Mouse (Mus musculus) midbrain, embryonic 11.5 days (tissue): ENCODE results near the gene Sh2d3c. TPM values are rescaled to one million over a fixed set of nuclear protein-coding genes. Genes with fewer than 3 reads are reported as not detected.

Experiments
- ATAC-seq: fragments of 200-750 bp; cut with Nextera tagmentation; 2 replicates; pipeline ENCODE4 v1.8.0; 2017; ENCODE audit warnings: moderate TSS enrichment, moderate library complexity; ENCODE audit not compliant: low FRiP score
- DNase-seq: peaks from one replicate; pipeline ENCODE4 v3.0.0; 2015; ENCODE audit warnings: low spot score; ENCODE audit errors: missing footprints
- H3K27ac ChIP-seq: fragments of 300-500 bp; sonication (generic); 2 replicates; pipeline ENCODE4 v1.5.1; 2014; ENCODE audit warnings: low read depth, low read length
- H3K27me3 ChIP-seq: fragments of 300-500 bp; sonication (generic); 2 replicates; pipeline ENCODE4 v1.6.1; 2014; ENCODE audit warnings: mild to moderate bottlenecking, low read length, moderate library complexity, mixed read lengths; ENCODE audit not compliant: control insufficient read depth, insufficient read depth
- H3K36me3 ChIP-seq: fragments of 300-500 bp; sonication (generic); 2 replicates; pipeline ENCODE4 v1.6.1; 2014; ENCODE audit warnings: mild to moderate bottlenecking, low read length, moderate library complexity, mixed read lengths; ENCODE audit not compliant: control insufficient read depth, insufficient read depth
- H3K4me1 ChIP-seq: fragments of 300-500 bp; sonication (generic); 2 replicates; pipeline ENCODE4 v1.6.1; 2014; ENCODE audit warnings: low read length; ENCODE audit not compliant: control insufficient read depth, insufficient read depth
- H3K4me2 ChIP-seq: fragments of 300-500 bp; sonication (generic); 2 replicates; pipeline ENCODE4 v1.6.1; 2014; ENCODE audit warnings: mild to moderate bottlenecking, moderate library complexity
- H3K4me3 ChIP-seq: fragments of 300-500 bp; sonication (generic); 2 replicates; pipeline ENCODE4 v1.5.1; 2014; ENCODE audit warnings: low read depth, low read length
- H3K9ac ChIP-seq: fragments of 300-500 bp; sonication (generic); 2 replicates; pipeline ENCODE4 v1.6.1; 2014; ENCODE audit warnings: low read length
- H3K9me3 ChIP-seq: fragments of 300-500 bp; sonication (generic); 2 replicates; pipeline ENCODE4 v1.6.1; 2016; ENCODE audit warnings: low read length; ENCODE audit not compliant: control insufficient read depth
- WGBS: fragments of 180-500 bp; shearing (Covaris S2); extraction: QIAGEN DNeasy Blood & Tissue Kit; methylation state at CpG from one replicate; pipeline ENCODE4 v1.1.7; 2014; 5-methylcytosine and 5-hydroxymethylcytosine counted together
- polyA plus RNA-seq: library from polyadenylated mRNA; unstranded; fragments of >200 nt; fragmentation: Nextera tagmentation; extraction: Ambion mirVana; gene quantifications from 2 replicates; pipeline ENCODE4 v1.2.1, GENCODE M21; 2014

The Sh2d3c gene
- polyA plus RNA-seq, 1 experiment from 2014 or later = 25.5 TPM

DNA sequence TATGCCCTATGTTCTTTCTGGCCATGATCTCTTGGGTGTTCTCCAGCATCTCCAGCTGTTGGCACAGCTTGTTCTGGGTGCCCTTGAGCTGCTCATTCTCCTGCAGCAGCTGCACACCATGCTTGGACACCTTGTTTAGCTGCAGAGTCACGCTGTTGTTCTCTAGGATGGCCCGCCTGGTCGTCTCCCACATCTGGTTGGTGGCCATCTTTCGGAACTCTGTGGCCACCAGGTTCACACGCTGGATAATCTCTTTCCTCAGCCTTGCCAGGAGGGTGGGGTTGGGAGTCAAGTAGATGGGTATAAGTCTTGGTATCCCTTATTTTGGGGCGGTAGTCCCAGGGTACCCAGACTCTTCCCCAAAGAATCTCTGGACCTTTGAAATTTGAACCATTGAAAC is 58.9 kb downstream of the Sh2d3c start:
- DNase-seq = peak; percentile 56
- H3K4me3 ChIP-seq = no peak overlapping the region
- ATAC-seq = no peak
- WGBS = 90% methylated on average over 6 of the region's 6 CpGs
- H3K9ac ChIP-seq = no peak overlapping the region
- no peak overlapping the region for H3K27ac ChIP-seq
- H3K9me3 ChIP-seq = no peaks in the 10 kb centered on the region
- H3K27me3 ChIP-seq = no peaks in the 10 kb centered on the region
- H3K36me3 ChIP-seq = no peaks in the 10 kb centered on the region
- peaks cover 12% of the 10 kb centered on the region; the same call in 1 of the 2 replicates for H3K4me1 ChIP-seq
- no peak overlapping the region for H3K4me2 ChIP-seq

DNA sequence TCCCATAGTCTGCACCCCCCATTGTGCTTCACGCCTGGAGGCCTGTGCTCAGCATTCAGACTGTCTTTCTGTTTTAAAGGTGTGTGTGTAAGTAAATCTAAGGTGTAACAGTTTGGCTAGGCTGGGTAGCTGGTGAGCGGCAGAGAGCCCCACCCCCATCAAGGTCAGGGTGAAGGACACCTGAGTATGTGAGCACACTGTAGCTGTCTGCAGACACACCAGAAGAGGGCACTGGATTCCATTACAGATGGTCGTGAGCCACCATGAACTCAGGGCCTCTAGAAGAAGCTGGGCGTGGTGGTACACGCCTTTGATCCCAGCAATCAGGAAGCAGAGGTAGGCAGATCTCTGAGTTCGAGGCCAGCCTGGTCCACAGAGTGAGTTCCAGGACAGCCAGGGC is 60.9 kb downstream of the Sh2d3c start:
- no peaks in the 10 kb centered on the region for H3K27me3 ChIP-seq
- H3K4me2 ChIP-seq = no peak overlapping the region
- H3K4me3 ChIP-seq = no peak overlapping the region
- H3K9me3 ChIP-seq = no peaks in the 10 kb centered on the region
- WGBS = 74% methylated on average over 6 of the region's 6 CpGs
- H3K4me1 ChIP-seq = peaks cover 3% of the 10 kb centered on the region; the same call in 1 of the 2 replicates
- ATAC-seq (no peak), DNase-seq (no peak)
- H3K9ac ChIP-seq = no peak overlapping the region
- H3K27ac ChIP-seq = no peak overlapping the region
- H3K36me3 ChIP-seq = no peaks in the 10 kb centered on the region

DNA sequence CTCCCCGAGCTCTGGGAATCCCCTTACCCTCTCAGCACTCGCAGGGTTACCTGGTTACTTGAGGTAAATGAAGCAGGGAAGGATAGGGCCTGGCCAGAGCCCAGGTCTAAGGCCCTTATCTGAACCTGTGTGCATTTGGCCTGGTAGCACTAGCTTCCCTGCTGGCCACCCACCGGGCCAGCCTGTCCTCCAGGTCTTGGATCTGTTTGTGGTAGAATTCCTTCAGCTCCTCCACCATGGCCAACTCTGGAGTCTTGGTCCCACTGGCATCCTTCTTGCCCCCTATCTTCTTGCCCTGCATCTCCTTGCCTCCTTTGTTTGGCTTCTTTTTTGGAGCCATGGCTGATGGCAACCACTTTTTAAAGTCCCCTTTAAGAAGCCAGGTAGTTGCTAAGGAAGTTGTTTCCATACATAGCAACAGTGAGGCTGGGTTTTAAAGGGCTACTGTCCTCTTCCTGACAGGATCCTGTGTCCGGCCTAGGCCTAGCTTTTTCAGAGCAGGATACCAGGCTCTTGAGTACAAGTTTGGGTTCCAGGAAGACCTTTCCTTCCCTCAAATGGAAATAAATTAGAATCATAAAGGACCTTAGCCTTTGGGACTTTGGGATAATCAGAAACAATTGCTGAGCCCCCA is 63.3 kb downstream of the Sh2d3c start, which contains the start of gene Cfap157:
TSS of gene Cfap157 (minus strand) at position 381 of the 634 bp plus-strand sequence.
- H3K27me3 ChIP-seq = no peaks in the 10 kb centered on the region
- DNase-seq (peak; percentile 68), ATAC-seq (no peak)
- H3K4me3 ChIP-seq = no peak within 1 kb of the TSS
- no peak within 1 kb of the TSS for H3K4me2 ChIP-seq
- 75% methylated on average over 4 of the region's 4 CpGs for WGBS
- H3K9ac ChIP-seq = no peak within 1 kb of the TSS
- no peaks in the 10 kb centered on the region for H3K9me3 ChIP-seq
- H3K27ac ChIP-seq = no peak within 1 kb of the TSS
- no peaks in the 10 kb centered on the region for H3K36me3 ChIP-seq
- H3K4me1 ChIP-seq = peaks cover 1% of the 10 kb centered on the region; the same call in 1 of the 2 replicates

DNA sequence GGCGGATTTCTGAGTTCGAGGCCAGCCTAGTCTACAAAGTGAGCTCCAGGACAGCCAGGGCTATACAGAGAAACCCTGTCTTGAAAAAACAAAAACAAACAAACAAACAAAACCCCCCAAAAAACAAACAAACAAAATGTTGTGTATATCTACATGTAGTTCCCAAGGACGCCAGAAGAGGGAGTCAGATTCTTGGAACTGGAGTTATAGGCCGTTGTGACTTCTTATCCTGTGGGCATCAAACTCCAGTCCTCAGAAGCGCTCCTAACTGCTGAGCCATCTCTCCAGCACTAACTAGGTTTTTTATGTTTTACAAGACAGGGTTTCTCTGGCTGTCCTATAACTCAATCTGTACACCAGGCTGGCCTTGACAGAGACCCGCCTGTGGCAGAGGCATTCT is 66.3 kb downstream of the Sh2d3c start:
- 65% methylated on average over 6 of the region's 6 CpGs for whole genome bisulfite sequencing
- ATAC-seq (no peak), DNase-seq (no peak)
- Histone ChIP-seq H3K4me3 (no peak overlapping the region), H3K4me1 (no peaks in the 10 kb centered on the region), H3K9me3 (no peaks in the 10 kb centered on the region), H3K27ac (no peak overlapping the region), H3K27me3 (no peaks in the 10 kb centered on the region), H3K36me3 (no peaks in the 10 kb centered on the region), H3K9ac (no peak overlapping the region), H3K4me2 (no peak overlapping the region)

- no peak for DNase-seq
- Histone ChIP-seq H3K4me2 (no peak overlapping the region), H3K9me3 (no peaks in the 10 kb centered on the region), H3K36me3 (no peaks in the 10 kb centered on the region), H3K4me3 (no peak overlapping the region), H3K27me3 (no peaks in the 10 kb centered on the region), H3K27ac (no peak overlapping the region), H3K9ac (no peak overlapping the region), H3K4me1 (no peaks in the 10 kb centered on the region)
- ATAC-seq = no peak
- WGBS = 93% methylated on average over 2 of the region's 2 CpGs
Measured at GRCm38 (mm10) chr2:32788581-32788980, 67.7 kb downstream of the Sh2d3c start.

GRCm38 (mm10) chr2:32791297-32791696 is 70.4 kb downstream of the Sh2d3c start:
- H3K9me3 ChIP-seq = no peaks in the 10 kb centered on the region
- H3K4me3 ChIP-seq = no peak overlapping the region
- H3K9ac ChIP-seq = no peak overlapping the region
- H3K4me1 ChIP-seq = no peaks in the 10 kb centered on the region
- H3K4me2 ChIP-seq = no peak overlapping the region
- no peaks in the 10 kb centered on the region; the same call in 1 of the 2 replicates for H3K36me3 ChIP-seq
- 85% methylated on average over 6 of the region's 6 CpGs for WGBS
- ATAC-seq = no peak
- no peak overlapping the region for H3K27ac ChIP-seq
- DNase-seq = no peak
- H3K27me3 ChIP-seq = no peaks in the 10 kb centered on the region

DNA sequence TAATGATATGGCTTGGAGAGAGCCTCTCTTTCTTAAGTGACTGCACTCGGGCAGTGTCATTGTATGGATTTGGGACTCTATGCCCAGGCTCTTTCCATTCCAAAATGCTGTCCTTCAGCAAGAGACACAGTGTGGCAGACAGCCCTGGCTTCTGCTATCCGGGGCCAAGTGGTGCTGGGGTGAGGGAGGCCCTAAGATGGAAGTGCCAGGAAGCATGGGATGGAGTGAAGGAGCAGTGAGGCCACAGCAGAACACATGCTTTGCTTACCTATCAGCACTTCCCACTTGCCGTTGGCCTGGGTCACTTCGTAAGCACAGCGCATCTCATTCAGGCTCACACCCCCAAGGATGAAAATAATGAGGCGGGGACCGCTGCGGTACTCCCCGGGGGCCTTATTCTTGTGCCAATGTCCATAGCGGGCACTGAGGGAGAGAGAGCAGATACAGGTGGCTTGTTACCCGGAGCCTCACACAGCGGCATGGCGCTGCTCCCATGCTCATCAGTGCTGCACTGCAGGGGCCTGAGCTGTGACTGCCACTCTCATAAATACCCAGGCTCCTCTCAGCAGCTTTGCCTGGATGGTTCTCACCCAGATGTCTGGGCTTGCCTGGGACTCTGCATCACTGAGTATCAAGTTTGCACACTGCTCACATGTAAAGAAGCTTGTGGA is 75.0 kb downstream of the Sh2d3c start:
- H3K4me1 ChIP-seq = no peaks in the 10 kb centered on the region
- DNase-seq (no peak), ATAC-seq (no peak)
- peaks cover 4% of the 10 kb centered on the region; the same call in 1 of the 2 replicates for H3K36me3 ChIP-seq
- WGBS = 89% methylated on average over 13 of the region's 13 CpGs
- no peak overlapping the region for H3K4me3 ChIP-seq
- no peak overlapping the region for H3K9ac ChIP-seq
- H3K9me3 ChIP-seq = no peaks in the 10 kb centered on the region
- H3K27ac ChIP-seq = no peak overlapping the region
- H3K27me3 ChIP-seq = no peaks in the 10 kb centered on the region
- H3K4me2 ChIP-seq = no peak overlapping the region

- H3K4me3 ChIP-seq = no peak overlapping the region
- H3K27me3 ChIP-seq = no peaks in the 10 kb centered on the region
- H3K9ac ChIP-seq = no peak overlapping the region
- H3K9me3 ChIP-seq = no peaks in the 10 kb centered on the region
- 86% methylated on average over 10 of the region's 10 CpGs for WGBS
- no peaks in the 10 kb centered on the region for H3K4me1 ChIP-seq
- no peak overlapping the region for H3K4me2 ChIP-seq
- H3K36me3 ChIP-seq = peaks cover 4% of the 10 kb centered on the region; the same call in 1 of the 2 replicates
- no peak overlapping the region for H3K27ac ChIP-seq
- DNase-seq (no peak), ATAC-seq (no peak)
Measured at GRCm38 (mm10) chr2:32798251-32798962, 77.6 kb downstream of the Sh2d3c start.
